Mouse (Mus musculus) neutrophil, adult 83 days (primary cell): ENCODE results near the gene Smco4. TPM values are rescaled to one million over a fixed set of nuclear protein-coding genes. Genes with fewer than 3 reads are reported as not detected.

ENCODE experiments used
- total RNA-seq, 2 experiments: library from RNA; stranded (reverse); gene quantifications; one replicate each; pipeline ENCODE4 v1.2.4; 2023

The Smco4 gene
- total RNA-seq, result 1 to 10 TPM; 2.4 to 3.7 TPM

GRCm38 (mm10) chr9:15493235-15493924 is at the start of gene Smco4:
TSS of gene Smco4 (plus strand) at chr9:15493432.

Other genes with a start within 250 kb of the Smco4 start
- 10 to 100 TPM; 27.2 to 30.5 TPM for gene Med17, start 213.5 kb upstream of the Smco4 start, total RNA-seq
- 100 to 1,000 TPM; 373 to 427 TPM for gene Taf1d, start 187.2 kb upstream of the Smco4 start, total RNA-seq
- 1 to 10 TPM; 6.5 to 8.2 TPM for gene 4931406C07Rik, start 187.0 kb upstream of the Smco4 start, total RNA-seq
- gene Cep295, start 135.6 kb upstream of the Smco4 start, total RNA-seq, result 10 to 100 TPM; 25.2 to 25.8 TPM
- not detected for gene Deup1, start 134.5 kb downstream of the Smco4 start, total RNA-seq
- gene Slc36a4, start 216.3 kb downstream of the Smco4 start, total RNA-seq, result 10 to 100 TPM; 16.0 to 16.6 TPM